Mouse (Mus musculus): Measurements from ENCODE around the gene AB124611. TPM values are rescaled to one million over a fixed set of nuclear protein-coding genes. Genes with fewer than 3 reads are reported as not detected.
A peak's percentile ranks its signal among the peaks of the same experiment; 100 is the strongest.

Gene AB124611
- polyA plus RNA-seq, 2 experiments = 2.3 to 2.9 TPM

DNA sequence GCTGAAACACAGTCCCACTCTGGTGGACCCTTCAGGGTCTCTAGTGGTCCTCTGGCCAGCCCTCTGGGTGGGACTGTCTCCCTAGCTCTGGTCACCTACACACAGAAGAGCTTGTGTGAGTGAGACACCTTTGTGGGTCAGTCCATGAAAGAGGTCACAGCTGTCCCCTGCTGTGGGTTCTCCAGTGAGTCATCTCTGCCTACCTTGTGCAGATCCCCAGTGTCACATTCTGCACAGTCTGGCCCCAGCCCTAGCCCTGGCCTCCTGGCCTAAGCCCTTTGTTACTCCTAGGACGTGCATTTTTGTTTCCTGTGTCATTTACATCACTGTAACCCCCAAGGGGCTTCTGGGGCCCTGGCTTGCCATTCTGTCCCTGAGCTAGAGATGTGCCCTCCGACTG lies 32.1 kb upstream of the AB124611 start:
- 61% methylated on average over 2 of the region's 2 CpGs for WGBS
- ATAC-seq (ENCODE audit: low FRiP score, low read depth) = no peak
- Histone ChIP-seq H3K27me3 (ENCODE audit: control insufficient read depth, insufficient read depth, low read length) (no peaks in the 10 kb centered on the region), H3K4me3 (replicated peaks; ENCODE audit: low read length) (no peak overlapping the region), H3K4me2 (replicated peaks; ENCODE audit: low read depth, low read length, severe bottlenecking) (no peak overlapping the region), H3K9ac (ENCODE audit: low read depth, low read length, severe bottlenecking) (0 out of 2 replicates have a peak overlapping the region, but pooled peaks have one; percentile 4), H3K27ac (replicated peaks; ENCODE audit: low read depth, low read length) (no peak overlapping the region), H3K9me3 (ENCODE audit: control insufficient read depth, low read length) (no peaks in the 10 kb centered on the region), H3K36me3 (ENCODE audit: control insufficient read depth, insufficient read depth, low read length) (peaks cover 47% of the 10 kb centered on the region), H3K4me1 (ENCODE audit: control insufficient read depth, insufficient read depth, low read length) (peaks cover 32% of the 10 kb centered on the region)
- DNase-seq (ENCODE audit: low spot score) = no peak
- no peak for TF ChIP-seq POLR2A (IDR thresholded peaks at IDR 0.05; ENCODE audit: borderline replicate concordance, extremely low read depth, insufficient read depth, insufficient read length)

DNA sequence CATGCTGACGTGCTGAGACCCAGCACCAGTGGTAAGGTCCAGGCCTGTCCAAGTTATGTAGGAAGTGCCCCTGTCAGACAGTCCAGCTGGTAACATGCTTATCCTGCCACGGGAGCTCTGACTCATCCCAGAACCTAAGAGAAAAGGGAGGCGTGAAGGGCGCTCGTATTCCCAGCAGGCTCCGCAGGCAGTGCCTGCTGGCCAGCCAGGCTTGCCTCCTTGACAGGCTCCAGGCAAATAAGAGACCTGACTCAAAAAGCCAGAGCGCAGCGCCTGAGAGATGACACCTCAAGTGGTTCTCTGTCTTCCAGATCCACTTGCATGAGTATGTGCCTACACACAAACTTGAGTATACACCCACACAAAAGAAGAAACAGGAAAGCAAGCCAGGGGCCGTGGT lies 31.2 kb upstream of the AB124611 start:
- H3K4me1 ChIP-seq (ENCODE audit: control insufficient read depth, insufficient read depth, low read length) = peaks cover 32% of the 10 kb centered on the region
- 69% methylated on average over 9 of the region's 9 CpGs for WGBS
- ATAC-seq (ENCODE audit: low FRiP score, low read depth) (no peak), DNase-seq (ENCODE audit: low spot score) (no peak)
- no peak overlapping the region for H3K4me3 ChIP-seq (replicated peaks; ENCODE audit: low read length)
- H3K27ac ChIP-seq (replicated peaks; ENCODE audit: low read depth, low read length) = no peak overlapping the region
- no peak for TF ChIP-seq POLR2A (IDR thresholded peaks at IDR 0.05; ENCODE audit: borderline replicate concordance, extremely low read depth, insufficient read depth, insufficient read length)
- no peaks in the 10 kb centered on the region for H3K9me3 ChIP-seq (ENCODE audit: control insufficient read depth, low read length)
- H3K36me3 ChIP-seq (ENCODE audit: control insufficient read depth, insufficient read depth, low read length) = peaks cover 53% of the 10 kb centered on the region
- peak overlapping the region; percentile 81 for H3K4me2 ChIP-seq (replicated peaks; ENCODE audit: low read depth, low read length, severe bottlenecking)
- H3K27me3 ChIP-seq (ENCODE audit: control insufficient read depth, insufficient read depth, low read length) = no peaks in the 10 kb centered on the region
- no peak overlapping the region for H3K9ac ChIP-seq (ENCODE audit: low read depth, low read length, severe bottlenecking)

DNA sequence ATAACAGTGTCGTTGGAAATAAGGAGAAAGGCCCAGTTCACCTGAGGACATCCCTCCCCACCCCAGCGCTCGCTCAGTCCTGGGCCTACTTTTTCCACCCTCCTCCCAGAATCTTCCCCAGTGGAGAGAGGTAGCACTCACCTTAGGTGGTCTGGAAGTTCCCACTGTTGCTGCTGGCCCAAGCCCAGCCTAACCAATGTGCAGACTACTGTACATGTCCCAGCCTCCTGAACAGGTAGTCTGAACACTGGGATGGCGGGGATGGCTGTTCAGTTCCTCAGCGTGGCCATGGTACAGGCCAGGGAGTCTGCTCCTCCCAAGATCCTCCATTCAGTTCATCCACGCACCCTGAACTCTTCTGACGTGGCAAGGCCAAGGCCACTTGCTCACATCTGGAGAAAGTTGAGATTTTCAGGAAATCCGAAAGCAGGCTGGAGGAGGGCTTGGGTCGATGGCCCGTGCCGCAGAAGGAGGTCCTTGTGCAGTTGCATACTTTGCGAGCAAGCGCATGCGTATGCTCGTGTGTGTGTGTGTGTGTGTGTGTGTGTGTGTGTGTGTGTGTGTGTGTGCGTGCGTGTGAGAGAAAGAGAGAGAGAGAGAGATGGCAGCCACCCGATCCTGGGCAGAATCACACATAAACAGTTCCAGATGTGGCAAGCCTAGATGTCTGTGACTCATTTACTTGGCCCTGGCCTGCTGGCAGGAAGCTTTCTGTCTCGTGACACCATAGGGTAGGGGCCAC lies 29.5 kb upstream of the AB124611 start:
- Histone ChIP-seq H3K4me1 (ENCODE audit: control insufficient read depth, insufficient read depth, low read length) (peaks cover 32% of the 10 kb centered on the region), H3K36me3 (ENCODE audit: control insufficient read depth, insufficient read depth, low read length) (peaks cover 43% of the 10 kb centered on the region), H3K4me2 (replicated peaks; ENCODE audit: low read depth, low read length, severe bottlenecking) (peak overlapping the region; percentile 81), H3K27ac (replicated peaks; ENCODE audit: low read depth, low read length) (peak overlapping the region; percentile 96), H3K9ac (ENCODE audit: low read depth, low read length, severe bottlenecking) (peak overlapping the region; percentile 54), H3K9me3 (ENCODE audit: control insufficient read depth, low read length) (no peaks in the 10 kb centered on the region), H3K4me3 (replicated peaks; ENCODE audit: low read length) (peak overlapping the region; percentile 34), H3K27me3 (ENCODE audit: control insufficient read depth, insufficient read depth, low read length) (no peaks in the 10 kb centered on the region)
- DNase-seq (ENCODE audit: low spot score) (peak; percentile 93), ATAC-seq (ENCODE audit: low FRiP score, low read depth) (peak; percentile 87)
- 40% methylated on average over 16 of the region's 19 CpGs for WGBS
- no peak; the same call in 1 of the 2 replicates for TF ChIP-seq POLR2A (IDR thresholded peaks at IDR 0.05; ENCODE audit: borderline replicate concordance, extremely low read depth, insufficient read depth, insufficient read length)

DNA sequence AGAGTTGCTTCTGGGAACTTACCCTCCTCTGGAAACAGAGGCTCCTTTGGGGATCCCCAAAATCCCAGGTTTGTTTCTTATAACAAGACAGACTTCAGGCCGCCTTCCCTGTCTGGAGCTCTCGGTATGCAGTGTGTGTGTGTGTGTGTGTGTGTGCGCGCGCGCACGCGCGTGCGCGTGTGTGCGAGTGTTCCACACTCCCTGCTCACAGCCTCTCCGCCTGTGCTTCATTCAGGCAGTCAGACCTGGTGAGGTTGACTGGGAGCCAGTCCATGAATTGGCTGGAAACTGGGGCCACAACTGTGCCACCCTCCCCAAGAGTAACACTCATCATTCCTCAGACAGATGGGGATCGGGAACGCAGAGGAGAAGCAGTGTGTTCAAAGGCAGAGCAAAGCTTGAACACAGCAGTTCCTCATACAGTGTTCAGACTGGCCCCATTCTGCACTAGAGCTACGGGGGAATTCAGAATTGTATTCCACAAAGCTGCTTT lies 28.9 kb upstream of the AB124611 start:
- Histone ChIP-seq H3K9ac (ENCODE audit: low read depth, low read length, severe bottlenecking) (peak overlapping the region; percentile 54), H3K4me1 (ENCODE audit: control insufficient read depth, insufficient read depth, low read length) (peaks cover 32% of the 10 kb centered on the region)
- peak; percentile 74 for ATAC-seq (ENCODE audit: low FRiP score, low read depth)

DNA sequence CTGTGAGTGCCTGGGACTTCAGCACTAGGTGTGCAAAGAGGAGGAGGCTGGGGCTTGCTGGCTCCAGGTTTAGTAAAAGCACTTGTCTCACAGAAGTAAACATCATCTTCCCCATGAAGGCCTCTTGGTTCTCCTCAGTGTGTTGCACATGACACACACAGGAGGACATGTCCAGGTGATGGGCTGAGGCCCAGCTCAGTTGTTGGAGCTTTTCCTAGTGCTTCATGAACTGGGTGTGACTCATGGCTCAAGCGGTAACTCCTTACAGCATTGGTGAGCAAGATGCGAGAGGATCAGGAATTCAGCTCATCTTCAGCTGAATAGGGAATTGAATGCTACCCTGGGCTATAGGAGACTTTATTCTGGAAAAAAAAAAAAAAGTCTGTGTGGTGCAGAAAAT lies 28.3 kb upstream of the AB124611 start:
- TF ChIP-seq POLR2A (IDR thresholded peaks at IDR 0.05; ENCODE audit: borderline replicate concordance, extremely low read depth, insufficient read depth, insufficient read length) = no peak
- Histone ChIP-seq H3K9ac (ENCODE audit: low read depth, low read length, severe bottlenecking) (no peak overlapping the region; the same call in 1 of the 2 replicates), H3K27ac (replicated peaks; ENCODE audit: low read depth, low read length) (peak overlapping the region; percentile 96), H3K4me3 (replicated peaks; ENCODE audit: low read length) (no peak overlapping the region), H3K4me1 (ENCODE audit: control insufficient read depth, insufficient read depth, low read length) (peaks cover 32% of the 10 kb centered on the region), H3K27me3 (ENCODE audit: control insufficient read depth, insufficient read depth, low read length) (no peaks in the 10 kb centered on the region), H3K9me3 (ENCODE audit: control insufficient read depth, low read length) (no peaks in the 10 kb centered on the region), H3K36me3 (ENCODE audit: control insufficient read depth, insufficient read depth, low read length) (peaks cover 33% of the 10 kb centered on the region), H3K4me2 (replicated peaks; ENCODE audit: low read depth, low read length, severe bottlenecking) (peak overlapping the region; percentile 81)
- 90% methylated on average over 2 of the region's 2 CpGs for WGBS
- no peak for DNase-seq (ENCODE audit: low spot score)
- no peak for ATAC-seq (ENCODE audit: low FRiP score, low read depth)

More for the DNA sequence above, 28.9 kb upstream of the AB124611 start:
- Histone ChIP-seq H3K9me3 (ENCODE audit: control insufficient read depth, low read length) (no peaks in the 10 kb centered on the region), H3K27ac (replicated peaks; ENCODE audit: low read depth, low read length) (peak overlapping the region; percentile 96), H3K4me2 (replicated peaks; ENCODE audit: low read depth, low read length, severe bottlenecking) (peak overlapping the region; percentile 81), H3K4me3 (replicated peaks; ENCODE audit: low read length) (peak overlapping the region; percentile 34), H3K36me3 (ENCODE audit: control insufficient read depth, insufficient read depth, low read length) (peaks cover 37% of the 10 kb centered on the region), H3K27me3 (ENCODE audit: control insufficient read depth, insufficient read depth, low read length) (no peaks in the 10 kb centered on the region)
- no peak for DNase-seq (ENCODE audit: low spot score)
- WGBS = 34% methylated on average over 16 of the region's 16 CpGs
- peak; percentile 35; the same call in 1 of the 2 replicates for TF ChIP-seq POLR2A (IDR thresholded peaks at IDR 0.05; ENCODE audit: borderline replicate concordance, extremely low read depth, insufficient read depth, insufficient read length)

All from limb, embryonic 14.5 days (tissue).